Mouse (Mus musculus) left cerebral cortex, postnatal 25 days (tissue): Measurements from ENCODE around the gene Bbs9. TPM values are rescaled to one million over a fixed set of nuclear protein-coding genes. Genes with fewer than 3 reads are reported as not detected.
A peak's percentile ranks its signal among the peaks of the same experiment; 100 is the strongest.

ENCODE experiments used
- DNase-seq, 2 experiments: peaks; one replicate each; pipeline ENCODE4 v3.0.0; 2022; ENCODE audit warnings: low spot score in 2 of 2, mixed read lengths in 1 of 2
- intact Hi-C: fragments of 180-260 bp; cut with DNase I; formaldehyde crosslinking; loops from one replicate; pipeline ENCODE4 v1.15.1; 2025
- total RNA-seq, 2 experiments: library from RNA; stranded (reverse); gene quantifications; 2 replicates each; pipeline ENCODE4 v1.2.3; 2021

Bbs9 gene
- total RNA-seq, 2 experiments from 2014 or later: 27.8 to 28.6 TPM

- intact Hi-C loops: no loop called here
- peak; percentile 39 to 48 for DNase-seq
Observed at GRCm38 (mm10) chr9:22467371-22468169, 7.9 kb upstream of the Bbs9 start.

DNA sequence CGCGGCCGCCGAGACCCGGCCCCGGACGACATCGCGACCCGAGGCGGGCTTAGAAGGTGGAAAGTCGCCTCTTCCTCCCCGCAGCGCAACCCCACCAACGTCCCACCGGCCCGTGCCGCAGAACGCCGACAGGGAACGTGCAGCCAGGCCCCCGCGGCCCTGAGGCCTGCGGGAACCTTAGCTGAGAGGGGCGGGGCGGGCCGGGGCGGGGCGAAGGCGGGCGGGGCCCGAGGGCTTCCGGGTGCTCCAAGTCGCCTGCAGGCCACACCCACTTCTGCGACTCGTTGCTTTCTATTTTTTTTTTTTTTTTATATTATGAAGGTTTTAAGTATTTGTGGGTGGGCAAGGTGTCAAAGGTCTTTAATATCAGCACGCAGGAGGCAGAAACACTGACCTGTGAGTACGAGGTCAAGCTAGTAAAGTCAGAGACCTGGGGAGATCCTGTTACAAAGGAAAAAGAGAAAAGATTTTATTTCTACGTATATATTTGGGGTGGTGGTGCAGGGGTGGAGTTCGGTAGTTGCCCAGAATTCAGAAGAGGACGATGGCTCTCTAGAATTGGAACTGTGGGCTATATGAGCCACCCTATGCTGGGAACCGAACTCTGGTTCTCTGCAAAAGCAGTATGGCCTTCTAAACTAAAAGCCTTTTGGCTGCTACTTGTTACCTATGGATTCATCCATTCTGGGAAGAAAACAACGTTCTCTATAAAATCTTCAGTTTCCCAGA is 7.2 kb upstream of the Bbs9 start:
- intact Hi-C loops: no loop called here
- peak; percentile 41 to 49 for DNase-seq

DNA sequence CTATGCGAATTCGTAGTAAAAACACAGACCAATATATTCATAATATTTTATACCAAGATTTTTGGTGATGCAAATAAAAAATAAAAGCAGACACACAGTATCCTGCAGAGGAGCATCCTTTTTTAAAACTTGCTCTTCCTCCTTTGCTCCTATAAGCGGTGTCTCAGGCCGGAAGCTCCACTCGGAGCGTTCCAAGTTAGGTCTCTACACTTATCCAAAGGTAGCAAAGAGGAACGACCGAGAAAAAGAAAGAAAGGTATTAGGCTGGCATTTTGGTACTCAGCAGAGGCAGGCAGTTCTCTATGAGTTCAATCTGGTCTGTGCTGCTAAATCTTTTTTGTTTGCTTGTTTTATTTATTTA is 6.6 kb upstream of the Bbs9 start:
- no peak for DNase-seq
- intact Hi-C loops: no loop called here

DNA sequence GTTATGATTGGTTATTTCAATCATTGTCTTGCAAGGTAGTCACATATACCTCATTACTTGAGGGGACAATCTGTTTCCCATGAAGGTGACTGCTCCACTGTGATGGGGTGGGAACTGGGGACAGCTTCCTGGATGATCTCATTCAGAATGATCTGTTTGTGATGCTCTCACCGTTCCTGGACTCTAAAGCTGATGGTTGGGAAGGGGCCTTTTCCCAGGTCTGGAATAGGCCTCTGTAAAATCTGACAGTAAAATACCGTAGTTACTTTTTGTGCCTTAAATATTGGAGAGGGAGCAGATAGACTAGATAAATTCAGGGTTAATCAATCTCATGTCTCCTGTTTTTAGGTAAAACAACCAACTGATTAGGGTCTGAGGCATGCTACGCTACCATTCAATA is 5.9 kb upstream of the Bbs9 start, which contains the start of gene Rp9:
Gene Rp9, minus strand, starts transcription at position 101 of the 400 bp plus-strand sequence.
- intact Hi-C loops: no loop called here
- no peak for DNase-seq

DNA sequence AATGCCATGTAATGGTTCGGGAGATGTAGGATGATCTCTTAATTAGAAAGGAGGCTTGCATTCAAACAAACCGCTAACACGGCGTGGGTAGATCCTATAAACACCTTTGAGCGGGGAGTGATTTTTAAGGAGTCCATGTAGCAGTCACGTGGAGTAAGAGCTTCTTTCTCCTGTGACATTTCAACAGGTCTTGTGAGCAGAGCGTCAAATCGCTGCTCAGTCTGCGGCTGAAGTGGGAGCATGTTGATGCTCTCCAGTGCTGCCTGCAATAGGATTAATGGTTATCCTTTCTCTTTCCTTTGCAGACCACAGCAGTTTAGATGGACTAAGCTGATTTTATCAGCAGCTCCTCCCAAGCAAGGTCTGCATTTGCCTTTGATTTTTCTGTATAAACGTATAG is 750 bp downstream of the Bbs9 start:
- DNase-seq: peak in 1 of 2 experiments; percentile 35
- intact Hi-C loops: no loop called here

- intact Hi-C loops: no loop called here
- no peak for DNase-seq
Observed at GRCm38 (mm10) chr9:22478946-22479345, 3.4 kb downstream of the Bbs9 start.

GRCm38 (mm10) chr9:22483866-22484561 is 8.5 kb downstream of the Bbs9 start:
- peak; percentile 24 to 77 for DNase-seq
- intact Hi-C loops: no loop called here

DNA sequence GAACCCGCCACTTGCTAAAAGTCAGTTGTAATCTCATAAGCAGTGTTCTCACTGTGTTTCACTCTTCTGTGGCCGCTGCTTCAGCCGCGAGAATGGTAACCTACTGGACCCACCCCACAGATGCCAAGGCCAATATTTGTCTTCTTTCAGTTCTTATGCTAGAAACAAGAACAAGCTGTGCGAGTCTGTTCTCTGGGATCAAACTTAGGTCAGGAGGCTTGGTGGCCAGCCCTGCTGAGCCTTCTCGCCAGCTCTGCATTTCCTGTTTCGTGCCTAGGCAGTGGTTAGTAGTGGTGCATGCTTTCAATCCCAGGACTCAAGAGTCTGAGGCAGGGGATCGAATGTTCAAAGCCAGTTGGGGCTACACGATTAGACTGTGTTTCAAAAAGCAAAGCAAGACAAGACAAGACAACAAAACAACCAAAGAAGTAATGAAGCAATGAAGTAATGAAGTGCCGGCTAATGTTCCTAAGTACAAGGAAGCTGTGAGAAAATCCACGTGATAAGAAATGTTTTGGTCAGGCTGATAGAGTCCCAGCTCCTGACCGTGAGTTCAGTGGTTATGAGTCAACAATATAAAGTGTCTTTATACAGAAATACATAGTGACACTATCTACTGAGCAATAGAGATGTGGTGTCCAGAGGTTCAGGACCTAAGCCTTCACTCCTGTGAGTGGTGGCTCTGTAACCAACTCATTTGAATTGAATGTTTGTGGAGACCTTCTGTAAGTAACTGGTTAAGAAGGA is 9.2 kb downstream of the Bbs9 start:
- intact Hi-C loops: no loop called here

DNA sequence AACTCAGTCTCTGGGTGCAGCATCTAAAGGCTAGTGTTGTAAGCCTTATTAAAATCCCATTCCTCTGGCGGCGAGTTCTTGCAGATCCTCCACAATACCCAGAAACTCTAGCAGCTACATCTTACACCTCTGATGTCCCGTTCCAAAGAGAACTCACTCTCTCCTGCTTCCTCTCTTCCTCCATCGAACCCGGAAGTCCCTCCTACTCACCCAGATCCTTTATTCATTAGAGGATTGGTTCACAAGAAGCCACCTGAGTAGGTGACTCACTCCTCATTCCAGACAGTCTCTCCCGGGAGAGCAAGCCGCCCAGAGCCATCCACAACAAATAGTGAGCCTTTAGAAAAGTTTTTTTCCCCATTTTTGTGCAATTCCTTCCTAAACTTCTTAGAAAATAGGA is 10.7 kb downstream of the Bbs9 start:
- no peak for DNase-seq
- intact Hi-C loops: no loop called here

More for the DNA sequence above, 9.2 kb downstream of the Bbs9 start:
- DNase-seq: no peak

DNA sequence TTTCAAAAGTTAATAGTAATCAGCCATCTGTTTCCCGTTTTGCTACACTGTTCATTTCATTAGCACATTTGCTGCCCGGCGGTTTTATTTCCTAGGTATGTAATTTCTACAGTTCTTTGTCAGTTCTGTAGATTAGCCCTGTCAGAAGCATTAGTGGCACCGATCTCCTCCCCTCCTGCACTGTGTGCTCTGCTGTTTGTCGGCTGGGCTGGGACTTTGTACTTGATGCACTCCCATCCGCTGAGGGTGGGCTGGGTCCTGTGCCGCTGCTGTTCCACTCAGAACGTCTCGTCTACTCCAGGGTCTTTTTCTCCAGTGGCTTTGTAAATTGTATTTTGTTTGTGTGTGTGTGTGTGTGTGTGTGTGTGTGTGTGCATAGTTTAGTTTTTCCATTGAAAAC is 13.4 kb downstream of the Bbs9 start:
- DNase-seq: no peak
- intact Hi-C loops: no loop called here

GRCm38 (mm10) chr9:22494203-22494807 is 18.8 kb downstream of the Bbs9 start:
- no peak for DNase-seq
- intact Hi-C loops: no loop called here

- DNase-seq: no peak
- intact Hi-C loops: no loop called here
Observed at GRCm38 (mm10) chr9:22495133-22495532, 19.6 kb downstream of the Bbs9 start.

GRCm38 (mm10) chr9:22497021-22497767 is 21.7 kb downstream of the Bbs9 start:
- DNase-seq: no peak
- intact Hi-C loops: no loop called here

- intact Hi-C loops: no loop called here
- no peak for DNase-seq
Observed at GRCm38 (mm10) chr9:22502972-22503371, 27.5 kb downstream of the Bbs9 start.

- intact Hi-C loops: no loop called here
- DNase-seq: no peak
Observed at GRCm38 (mm10) chr9:22503581-22503980, 28.1 kb downstream of the Bbs9 start.

DNA sequence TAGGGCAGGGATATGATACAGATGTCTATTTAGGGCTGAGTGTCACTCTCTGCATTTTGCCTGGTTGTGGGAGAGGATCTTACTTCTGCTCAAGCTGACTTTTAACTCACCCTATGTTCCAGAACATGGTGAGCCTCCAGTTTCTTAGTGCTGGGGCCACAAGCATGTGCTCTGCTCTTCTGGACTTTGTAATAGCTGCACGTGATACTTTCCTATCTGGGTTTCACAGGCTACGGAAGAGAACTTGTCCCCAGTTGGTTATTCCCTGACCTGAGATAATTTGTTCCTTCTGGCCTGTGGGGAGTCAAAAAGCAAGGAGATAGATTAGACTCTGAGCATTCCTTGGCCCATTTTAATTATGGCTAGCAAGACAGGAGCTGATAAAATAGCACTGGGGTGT is 30.1 kb downstream of the Bbs9 start:
- intact Hi-C loops: no loop called here

GRCm38 (mm10) chr9:22515076-22515475 is 39.6 kb downstream of the Bbs9 start:
- intact Hi-C loops: no loop called here
- DNase-seq: no peak

More for the DNA sequence above, 30.1 kb downstream of the Bbs9 start:
- DNase-seq: no peak

DNA sequence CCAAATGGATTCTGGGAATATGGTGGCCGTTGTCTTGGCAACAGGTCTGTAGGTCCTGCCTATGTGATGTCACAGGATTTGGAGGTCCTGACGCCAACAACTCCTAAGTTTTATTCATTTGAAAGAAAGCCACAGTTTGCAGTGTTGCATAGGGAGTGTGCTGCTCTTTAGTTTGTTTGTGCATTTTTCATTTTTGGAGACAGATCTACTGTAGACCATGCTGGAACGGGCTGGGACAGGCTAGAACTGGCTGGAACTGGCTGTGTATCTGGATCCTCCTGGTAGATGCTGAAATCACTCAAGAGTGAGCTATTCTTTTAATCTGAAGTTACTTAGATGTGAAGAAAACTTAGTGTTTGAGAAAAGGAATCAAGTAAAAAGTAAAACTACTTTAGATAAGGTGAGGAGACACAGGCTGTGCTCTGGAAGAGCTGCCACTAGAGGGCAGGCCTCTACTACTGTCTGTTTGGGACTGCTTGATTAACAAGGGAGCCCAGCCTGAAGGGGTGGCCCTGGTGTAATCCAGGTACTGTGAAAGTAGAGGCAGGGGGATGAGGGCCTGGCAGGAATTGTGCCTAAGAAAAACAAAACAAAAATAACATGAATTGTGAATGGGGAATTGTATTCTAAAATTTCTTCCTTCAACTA is 43.0 kb downstream of the Bbs9 start:
- intact Hi-C loops: no loop called here
- peak; percentile 49 to 53 for DNase-seq
